Mouse (Mus musculus): ENCODE results near the gene Irgq.
"Not testable (repeated sequence)": the region's sequence is repeated elsewhere in the genome, so short reads cannot be mapped to it uniquely, and the experiment has no call there.

The Irgq gene

DNA sequence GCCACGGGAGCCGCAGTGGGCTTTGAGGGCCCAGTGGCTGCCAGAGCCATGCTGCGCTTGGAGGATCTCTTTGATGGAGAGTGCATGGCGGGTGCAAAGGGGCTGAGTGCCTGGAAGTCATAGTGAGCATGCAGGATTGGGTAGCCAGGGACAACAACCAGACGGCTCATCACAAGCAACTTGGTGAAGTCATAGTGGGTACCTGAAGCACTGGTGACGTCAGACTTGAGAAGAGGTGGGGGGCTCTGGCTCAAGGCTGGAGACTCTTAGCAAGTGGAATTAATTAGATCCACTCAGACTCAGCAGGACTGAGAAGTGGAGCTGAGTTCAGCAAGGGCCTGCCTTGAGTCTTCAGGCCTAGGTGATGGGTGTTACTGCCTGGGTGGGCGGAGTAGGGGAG is 18.1 kb upstream of the Irgq start, which contains the start of gene AC161166.1:
TSS of gene AC161166.1 (minus strand) at position 101 of the 400 bp plus-strand sequence.
- no peak for DNase-seq (ENCODE audit: low spot score in 2 of 2)

DNA sequence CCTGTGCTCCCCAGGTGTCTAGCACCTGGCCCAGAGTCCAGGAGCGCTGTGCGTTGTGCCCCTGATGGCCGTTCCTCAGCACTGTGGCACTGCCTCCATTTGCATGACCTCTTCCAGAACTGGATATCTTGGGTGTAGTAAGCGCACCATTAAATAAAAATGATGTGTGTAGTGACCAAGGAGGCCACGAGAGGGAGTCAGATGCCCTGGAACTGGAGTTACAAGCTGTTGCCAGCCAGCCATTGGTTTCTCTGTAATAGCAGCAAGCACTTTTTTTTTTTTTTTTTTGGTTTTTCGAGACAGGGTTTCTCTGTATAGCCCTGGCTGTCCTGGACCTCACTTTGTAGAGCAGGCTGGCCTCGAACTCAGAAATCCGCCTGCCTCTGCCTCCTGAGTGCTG is 14.2 kb upstream of the Irgq start:
- DNase-seq (ENCODE audit: low spot score in 2 of 2) = peak in 1 of 2 experiments; percentile 39

DNA sequence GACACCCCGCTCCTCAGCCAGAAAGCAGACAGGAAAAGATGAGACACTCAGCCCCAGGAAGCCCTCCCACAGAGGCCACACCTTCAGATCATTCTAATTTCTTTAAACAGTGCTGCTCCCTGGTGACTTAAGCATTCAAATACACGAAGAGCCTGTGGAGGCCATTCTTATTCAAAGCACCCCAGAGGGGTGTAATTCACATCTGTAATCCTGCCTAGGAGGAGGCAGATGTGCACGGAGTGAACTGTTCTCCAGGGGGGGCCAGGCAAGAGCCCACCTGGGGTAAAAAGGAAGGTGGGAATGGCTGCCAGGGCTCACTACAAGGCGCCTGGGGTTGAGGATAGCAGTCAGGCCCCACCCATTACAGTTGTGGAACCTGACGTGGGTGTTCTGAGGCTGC is 13.4 kb upstream of the Irgq start:
- no peak for DNase-seq (ENCODE audit: low spot score in 2 of 2)

DNA sequence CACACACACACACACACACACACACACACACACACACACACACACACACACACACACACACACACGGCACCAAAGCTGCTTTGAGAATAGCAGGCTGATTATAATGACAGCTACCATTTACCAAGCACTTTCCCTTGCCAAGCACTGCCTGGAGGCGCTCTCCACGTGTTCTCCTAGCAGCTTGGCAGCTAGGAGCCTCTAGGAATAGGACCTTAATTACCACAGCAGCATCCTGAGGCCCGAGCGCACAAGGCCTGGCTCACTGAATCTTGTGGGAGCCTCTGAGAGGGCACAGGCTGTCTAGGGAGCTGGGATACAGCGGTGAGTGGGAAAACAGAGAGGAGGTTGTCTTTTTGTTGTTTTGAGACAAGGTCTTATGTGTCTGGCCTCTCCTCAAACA is 12.8 kb upstream of the Irgq start:
- DNase-seq (ENCODE audit: low spot score in 2 of 2) = no peak

DNA sequence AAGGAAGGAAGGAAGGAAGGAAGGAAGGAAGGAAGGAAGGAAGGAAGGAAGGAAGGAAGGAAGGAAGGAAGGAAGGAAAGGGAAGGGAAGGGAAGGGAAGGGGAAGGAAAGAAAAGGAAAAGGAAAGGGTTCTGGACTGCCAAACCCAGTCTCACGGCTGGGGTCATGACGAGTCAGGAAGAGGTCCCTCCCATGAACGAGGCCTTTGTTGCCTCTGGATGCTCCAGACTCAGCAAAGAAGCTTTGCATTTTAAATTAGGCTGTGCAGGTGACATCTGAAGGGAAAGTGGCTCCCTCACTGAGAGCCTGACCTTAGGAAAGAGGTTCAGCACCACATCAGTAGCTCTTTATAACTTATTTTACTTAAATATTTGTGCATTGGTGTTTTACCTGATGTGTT is 11.4 kb upstream of the Irgq start:
- DNase-seq (ENCODE audit: low spot score in 2 of 2) = no peak

DNA sequence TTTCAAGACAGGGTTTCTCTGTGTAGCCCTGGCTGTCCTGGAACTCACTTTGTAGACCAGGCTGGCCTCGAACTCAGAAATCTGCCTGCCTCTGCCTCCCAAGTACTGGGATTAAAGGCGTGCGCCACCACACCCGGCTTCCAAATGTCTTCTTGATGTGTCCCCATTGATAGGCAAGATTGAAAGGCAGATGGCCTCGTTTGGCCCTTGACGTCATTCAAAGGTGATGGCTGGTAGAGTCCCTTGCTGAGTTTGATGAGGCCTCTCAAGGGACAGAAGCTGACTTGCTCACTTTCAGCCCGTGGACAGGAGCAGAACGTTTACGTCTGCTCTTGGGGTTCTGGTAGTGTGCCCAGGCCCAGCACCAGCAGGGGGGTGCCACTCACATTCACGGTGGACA is 10.4 kb upstream of the Irgq start:
- not testable (repeated sequence) for DNase-seq (ENCODE audit: low spot score in 2 of 2)

DNA sequence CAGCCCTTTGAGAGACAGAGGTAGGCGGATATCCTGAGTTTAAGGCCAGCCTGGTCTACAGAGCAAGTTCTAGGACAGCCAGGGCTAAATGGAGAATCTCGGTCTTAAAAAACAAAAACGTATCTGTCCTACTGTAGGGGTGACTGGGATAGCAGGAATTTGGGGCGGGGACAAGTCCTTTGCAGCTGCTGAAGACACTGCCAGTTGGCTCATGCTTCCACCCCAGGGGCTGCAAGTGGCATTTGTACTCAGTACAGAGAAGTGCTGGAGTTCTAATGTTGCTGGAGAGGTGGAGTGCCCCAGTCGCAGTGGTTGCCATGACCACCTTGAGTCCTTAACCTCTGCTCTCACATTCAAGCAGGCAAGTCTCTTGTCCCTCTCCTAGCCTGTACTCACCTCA is 7.7 kb upstream of the Irgq start:
- no peak for DNase-seq (ENCODE audit: low spot score in 2 of 2)

DNA sequence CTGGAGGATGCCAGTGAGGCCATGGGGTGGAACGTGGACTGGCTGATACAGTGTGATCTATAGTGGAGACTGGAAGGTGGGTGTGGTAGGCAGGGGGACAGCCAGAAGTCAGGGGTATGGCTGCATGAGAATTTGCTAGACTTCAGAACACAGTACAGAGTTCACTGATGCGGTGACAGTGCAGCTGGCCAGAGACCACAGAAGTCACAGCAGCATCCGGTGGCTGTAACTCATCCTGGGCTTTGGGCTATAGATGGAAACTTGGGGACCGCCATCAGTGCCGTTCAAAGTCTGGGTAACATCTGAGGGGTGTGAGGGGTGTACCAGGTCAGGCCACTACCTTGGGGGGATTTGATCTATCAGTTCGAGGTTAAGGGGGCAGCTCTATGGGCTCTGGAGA is 6.8 kb upstream of the Irgq start:
- no peak for DNase-seq (ENCODE audit: low spot score in 2 of 2)

DNA sequence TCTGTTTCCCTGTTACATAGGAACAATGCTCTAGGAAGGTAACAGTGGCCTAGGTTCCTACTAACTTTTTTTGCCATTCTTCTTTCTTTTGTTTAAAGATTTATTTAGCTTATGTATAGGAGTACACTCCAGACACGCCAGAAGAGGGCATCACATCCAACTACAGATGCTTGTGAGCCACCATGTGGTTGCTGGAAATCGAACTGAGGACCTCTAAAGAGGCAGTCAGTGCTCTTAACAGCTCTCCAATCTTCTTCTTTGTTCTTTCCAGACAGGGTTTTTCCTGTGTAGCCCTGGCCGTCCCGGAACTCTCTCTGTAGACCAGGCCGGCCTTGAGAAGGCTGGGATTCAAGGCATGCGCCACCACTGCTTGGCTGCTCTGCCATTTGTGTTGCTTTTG is 5.5 kb upstream of the Irgq start:
- no peak for DNase-seq (ENCODE audit: low spot score in 2 of 2)

DNA sequence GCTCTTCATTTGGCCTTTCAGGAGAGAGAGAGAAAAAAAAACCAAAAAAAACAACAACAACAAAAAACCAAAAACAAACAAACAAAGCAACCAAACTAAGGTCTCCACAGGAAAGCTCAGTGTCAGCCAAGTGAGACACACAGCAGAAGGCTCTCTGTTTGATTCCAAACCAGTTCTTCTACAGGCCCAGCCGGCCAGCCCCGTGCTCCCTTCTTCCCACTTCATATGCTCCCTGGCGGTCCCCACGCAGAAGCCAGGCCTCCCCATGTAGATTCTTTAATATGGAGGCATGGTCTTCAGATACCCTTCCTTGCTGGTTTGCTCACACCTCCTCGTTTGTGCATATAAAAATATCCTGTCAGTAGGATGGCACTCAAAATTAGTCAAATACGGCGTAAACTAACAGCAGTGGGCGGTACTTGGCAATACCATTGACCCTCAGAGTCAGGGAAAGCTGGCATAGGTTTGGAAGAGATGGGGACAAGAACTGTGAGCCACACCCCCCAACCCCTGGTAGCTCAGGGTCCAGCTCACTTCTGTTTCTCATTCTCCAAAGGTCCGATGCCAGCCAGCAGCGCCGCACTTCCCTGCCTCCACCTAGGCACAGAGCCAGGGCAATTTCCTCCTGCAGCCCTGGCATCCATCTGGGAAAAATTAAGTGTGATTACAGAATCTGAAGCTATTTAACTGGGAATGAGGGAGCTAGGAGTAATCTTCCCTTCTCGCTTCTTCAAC is 4.6 kb upstream of the Irgq start:
- no peak for DNase-seq (ENCODE audit: low spot score in 2 of 2)

DNA sequence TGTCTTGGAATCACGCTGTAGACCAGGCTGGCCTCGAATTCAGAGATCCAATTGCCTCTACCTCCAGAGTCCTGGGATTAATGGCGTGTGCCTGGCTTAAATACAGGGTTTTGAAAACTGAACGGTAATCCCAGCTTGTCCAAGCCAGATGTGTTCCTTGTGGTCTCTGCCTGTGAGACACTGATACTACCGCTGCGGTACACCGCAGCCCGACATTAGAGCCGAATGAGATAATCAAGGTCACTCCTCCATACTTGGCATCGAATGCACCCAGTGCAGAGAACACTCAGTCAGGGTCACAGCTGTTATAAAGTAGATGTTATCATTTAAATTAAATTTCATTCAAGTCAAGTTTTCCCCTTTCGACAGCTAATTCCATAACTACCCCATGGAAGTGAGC is 1.6 kb upstream of the Irgq start:
- DNase-seq (ENCODE audit: low spot score in 2 of 2) = no peak

DNA sequence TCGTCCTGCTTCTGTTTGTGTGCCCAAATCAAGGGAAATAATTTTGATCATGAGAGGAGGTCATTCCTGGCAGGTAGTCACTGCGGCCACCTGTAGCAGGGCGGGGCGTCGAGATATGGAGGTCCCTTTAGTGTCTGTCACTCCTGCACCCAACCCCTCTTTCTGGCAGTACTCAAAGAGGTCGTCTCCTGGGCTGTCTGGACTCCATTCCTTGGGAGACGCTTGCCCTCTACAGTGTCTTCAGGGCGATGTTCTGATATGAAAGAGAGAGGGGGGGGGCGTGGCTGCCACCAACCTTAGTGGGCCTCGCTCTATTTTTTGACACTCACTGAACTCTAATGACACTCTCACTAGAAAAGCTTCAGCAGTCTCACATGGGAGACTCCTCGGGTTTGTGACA is 909 bp upstream of the Irgq start:
- DNase-seq (ENCODE audit: low spot score in 2 of 2) = no peak

DNA sequence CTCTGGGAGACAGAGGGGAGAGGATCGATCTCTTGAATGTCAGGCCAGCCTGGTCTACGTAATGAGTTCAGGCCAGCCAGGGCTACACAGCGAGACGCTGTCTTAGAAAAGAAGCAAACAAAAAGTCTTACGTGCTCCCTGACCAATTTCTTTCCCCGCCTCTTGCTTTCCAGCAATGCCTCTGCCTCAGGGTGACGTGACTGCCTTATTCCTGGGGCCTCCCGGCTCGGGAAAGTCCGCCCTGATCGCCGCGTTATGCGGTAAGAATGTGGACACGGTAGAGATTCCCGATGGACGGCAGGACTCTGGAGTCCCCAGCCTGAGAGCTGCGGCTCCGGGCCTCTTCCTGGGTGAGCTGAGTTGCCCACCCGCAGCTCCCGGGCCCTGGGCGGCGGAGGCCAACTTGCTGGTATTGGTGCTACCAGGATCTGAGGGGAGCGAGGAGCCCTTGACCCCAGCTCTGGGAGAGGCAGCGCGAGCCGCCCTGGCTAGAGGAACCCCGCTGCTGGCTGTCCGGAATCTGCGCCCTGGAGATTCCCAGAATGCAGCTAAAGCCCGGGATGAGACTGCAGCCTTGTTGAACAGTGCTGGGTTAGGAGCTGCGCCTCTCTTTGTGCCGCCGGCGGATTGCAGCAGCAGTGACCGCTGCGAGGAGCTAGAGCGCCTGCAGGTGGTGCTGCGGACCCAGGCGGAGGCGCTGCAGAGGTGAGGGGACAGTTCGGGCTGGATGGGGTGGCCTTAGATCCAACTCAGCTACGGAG is 902 bp downstream of the Irgq start:
- DNase-seq (ENCODE audit: low spot score in 2 of 2) = peak; percentile 72 to 87

DNA sequence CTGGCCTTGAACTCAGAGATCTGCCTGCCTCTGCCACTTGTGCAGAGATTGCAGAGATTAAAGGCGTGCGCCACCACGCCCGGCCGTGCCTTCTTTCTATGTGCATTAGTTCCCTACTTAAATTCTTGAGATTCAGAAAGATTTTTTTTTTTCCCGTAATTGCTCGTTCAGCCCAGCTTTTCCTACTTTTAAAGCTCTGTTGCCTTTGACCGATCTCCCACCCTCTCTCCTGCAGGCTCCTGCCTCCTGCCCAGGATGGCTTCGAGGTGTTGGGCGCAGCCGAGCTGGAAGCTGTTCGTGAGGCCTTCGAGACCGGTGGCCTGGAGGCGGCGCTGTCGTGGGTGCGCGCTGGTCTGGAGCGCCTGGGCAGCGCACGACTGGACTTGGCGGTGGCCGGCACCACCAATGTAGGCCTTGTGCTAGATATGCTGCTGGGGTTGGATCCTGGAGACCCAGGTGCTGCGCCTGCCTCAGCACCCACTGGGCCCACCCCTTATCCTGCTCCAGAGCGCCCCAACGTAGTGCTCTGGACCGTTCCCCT is 2.6 kb downstream of the Irgq start:
- DNase-seq (ENCODE audit: low spot score in 2 of 2) = no peak

DNA sequence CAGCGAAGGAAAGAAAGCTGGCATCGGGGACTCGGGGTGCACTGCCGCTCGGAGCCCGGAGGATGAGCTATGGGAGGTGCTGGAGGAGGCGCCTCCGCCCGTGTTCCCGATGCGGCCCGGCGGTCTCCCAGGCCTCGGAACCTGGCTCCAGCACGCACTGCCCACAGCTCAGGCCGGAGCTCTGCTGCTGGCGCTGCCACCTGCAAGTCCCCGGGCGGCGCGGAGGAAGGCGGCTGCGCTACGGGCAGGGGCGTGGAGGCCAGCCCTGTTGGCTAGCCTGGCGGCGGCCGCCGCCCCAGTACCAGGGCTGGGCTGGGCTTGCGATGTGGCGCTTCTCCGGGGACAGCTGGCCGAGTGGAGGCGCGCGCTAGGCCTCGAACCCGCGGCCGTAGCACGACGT is 3.3 kb downstream of the Irgq start:
- DNase-seq (ENCODE audit: low spot score in 2 of 2) = no peak

DNA sequence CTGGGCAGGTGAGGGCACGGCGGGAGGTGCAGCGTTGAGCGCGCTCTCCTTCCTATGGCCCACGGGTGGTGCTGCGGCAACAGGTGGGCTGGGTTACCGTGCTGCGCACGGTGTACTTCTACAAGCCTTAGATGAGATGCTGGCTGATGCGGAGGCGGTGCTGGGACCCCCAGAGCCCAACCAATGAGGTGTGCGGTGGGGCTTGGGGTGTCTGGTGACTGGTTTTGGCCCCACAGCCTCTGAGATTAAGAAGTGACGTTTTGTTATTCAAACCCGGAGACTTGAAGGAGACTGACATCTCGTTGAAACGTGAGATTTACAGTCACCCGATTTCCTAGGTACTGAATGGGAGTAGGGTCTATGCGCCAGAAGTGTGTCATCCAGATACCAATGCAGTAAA is 3.8 kb downstream of the Irgq start:
- DNase-seq (ENCODE audit: low spot score in 2 of 2) = no peak

DNA sequence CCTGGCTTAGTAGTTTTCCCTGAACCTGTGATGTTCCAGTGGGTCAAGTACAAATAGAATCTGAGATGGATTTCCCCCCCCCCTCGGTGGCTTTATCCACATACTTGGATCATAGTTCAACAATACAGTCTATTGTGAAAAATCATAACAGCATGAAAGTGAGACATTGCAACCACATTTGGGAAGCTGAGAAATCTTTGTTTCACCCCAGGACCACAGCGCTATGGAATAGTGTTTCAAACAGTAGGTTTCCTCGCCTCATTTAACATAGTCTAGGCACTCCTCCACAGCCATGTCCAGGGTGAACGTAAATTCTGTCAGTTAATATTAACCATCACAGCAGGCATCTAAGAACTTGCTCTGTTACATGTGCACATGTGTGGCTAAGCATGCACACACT is 6.6 kb downstream of the Irgq start:
- DNase-seq (ENCODE audit: low spot score in 2 of 2) = no peak

DNA sequence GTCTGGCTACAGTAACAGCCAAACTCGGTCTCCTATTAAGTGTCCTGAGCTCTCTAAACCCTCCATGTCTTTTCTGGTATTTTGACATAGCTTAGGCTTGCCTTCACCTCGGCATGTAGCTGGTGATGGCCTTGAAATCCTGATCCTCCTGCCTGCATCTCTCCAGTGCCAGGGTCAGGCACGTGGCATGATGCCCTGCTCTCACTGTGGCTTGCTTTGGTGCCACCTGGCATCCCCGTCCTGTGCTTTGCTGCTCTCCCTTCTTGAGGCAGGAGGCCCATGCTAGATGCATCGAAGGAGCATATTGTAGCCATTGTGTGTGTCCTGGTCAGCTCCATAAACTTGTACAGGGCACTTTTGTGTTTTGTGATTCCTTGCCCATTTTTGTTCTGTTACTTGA is 7.1 kb downstream of the Irgq start:
- DNase-seq (ENCODE audit: low spot score in 2 of 2) = no peak

DNA sequence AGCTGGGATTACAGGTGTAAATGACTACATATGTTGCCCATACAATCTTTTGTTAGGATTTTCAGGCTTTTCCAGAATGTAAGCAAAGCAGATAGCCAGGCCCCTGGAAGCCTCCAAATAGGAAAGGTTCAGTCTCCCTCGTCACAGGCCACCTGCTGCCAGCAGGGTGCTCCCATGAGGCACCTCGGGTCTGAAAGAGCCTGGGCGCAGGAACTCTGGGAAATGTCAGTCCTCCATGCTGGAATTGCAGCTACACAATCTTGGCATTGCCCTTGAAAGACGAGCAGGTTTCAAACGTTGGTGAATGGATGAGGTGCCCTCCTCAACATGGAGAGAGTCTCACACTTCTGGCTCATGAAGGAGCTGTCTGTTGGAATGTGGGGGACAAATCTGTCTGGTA is 7.7 kb downstream of the Irgq start:
- no peak for DNase-seq (ENCODE audit: low spot score in 2 of 2)

DNA sequence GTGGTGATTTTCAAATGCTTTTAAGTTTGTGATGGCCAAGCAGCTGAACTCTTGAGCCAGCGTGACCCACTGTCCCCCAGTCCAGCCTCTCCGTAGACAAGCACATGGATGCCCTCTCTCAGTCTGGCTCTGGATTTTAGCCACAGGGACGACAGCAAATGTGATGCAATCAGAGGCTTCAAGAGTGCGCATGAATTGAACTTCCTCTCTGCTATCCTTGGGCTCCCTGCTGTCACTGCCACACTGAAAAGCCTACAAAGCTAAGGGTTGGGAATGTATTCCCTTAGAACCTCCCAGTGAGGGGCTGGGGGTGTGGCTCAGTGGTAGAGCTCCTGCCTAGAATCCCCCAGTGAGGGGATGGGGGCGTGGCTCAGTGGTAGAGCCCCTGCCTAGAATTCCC is 8.2 kb downstream of the Irgq start:
- DNase-seq (ENCODE audit: low spot score in 2 of 2) = no peak

DNA sequence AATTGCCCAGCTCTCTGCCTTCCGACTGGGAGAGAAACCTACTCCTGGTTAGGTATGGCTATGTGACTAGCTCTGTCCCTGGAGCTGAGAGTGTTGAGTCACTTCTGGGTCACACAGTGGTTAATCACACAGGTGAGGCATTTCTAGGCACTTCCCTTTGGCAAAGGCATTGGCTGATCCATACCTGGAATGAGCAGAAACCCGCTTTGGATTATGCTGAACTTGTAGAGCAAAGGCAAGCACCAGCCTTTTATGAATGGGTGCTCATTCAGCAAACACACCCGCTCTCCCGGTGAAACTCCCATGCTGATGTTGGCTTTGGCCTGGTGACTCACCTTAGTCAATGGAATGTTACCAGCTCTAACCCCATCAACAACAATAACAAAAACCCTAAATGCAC is 9.2 kb downstream of the Irgq start:
- no peak for DNase-seq (ENCODE audit: low spot score in 2 of 2)

DNA sequence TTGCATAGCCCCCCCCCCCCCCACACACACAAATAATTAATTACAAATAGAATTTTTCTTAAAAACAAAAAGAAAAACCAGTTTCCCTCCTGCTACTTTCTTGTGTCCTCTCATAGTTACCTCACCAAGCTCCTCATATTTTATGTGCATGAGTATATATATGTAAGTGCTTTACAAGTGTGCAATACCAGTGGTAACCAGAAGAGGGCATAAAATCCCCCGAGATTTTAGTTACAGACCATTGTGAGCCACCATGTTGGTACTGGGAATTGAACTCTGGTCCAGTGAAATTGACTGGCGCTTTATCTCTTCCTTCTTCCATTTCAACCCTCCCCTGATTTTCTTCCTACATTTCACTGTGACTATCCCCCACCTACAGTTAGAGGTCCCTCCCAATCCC is 14.0 kb downstream of the Irgq start:
- DNase-seq (ENCODE audit: low spot score in 2 of 2) = no peak

DNA sequence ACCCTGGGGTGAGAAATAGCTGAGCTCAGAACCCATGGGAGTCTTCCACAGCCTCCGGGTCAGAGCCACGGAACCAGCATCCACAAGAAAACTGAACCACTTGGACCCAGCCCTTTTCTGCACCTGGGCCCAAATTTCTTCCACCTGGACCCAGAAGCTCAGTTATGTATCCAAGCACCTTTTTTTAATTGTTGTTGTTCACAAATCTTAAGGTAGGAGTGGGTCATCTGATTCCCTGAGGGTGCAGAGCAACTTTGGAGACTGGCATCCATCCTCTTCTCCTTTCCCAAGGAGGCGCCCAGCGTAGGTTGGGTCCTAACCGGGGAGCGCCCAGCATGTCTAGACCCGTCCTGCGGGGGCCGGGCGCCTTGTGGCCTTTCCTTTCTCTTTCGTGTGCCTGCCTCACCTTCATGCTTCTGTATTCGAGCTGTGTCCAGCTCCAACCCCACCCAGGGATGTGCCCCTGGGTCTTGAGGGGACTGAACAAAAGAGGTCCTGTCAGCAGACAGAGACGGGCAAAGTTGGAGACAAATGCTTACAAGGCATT is 15.7 kb downstream of the Irgq start, which contains the start of the genes Pinlyp and Xrcc1:
TSS of gene Pinlyp (minus strand) at position 51 of the 547 bp plus-strand sequence.
TSS of gene Xrcc1 (plus strand) at position 222 of the 547 bp plus-strand sequence.
- no peak for DNase-seq (ENCODE audit: low spot score in 2 of 2)
